Mouse (Mus musculus) CH12.LX (cell line): ENCODE data around the gene Psmb9. TPM values are rescaled to one million over a fixed set of nuclear protein-coding genes. Genes with fewer than 3 reads are reported as not detected.

Source experiments
- DNase-seq: peaks from one replicate; pipeline ENCODE4 v3.0.0-alpha.2; 2013; ENCODE audit errors: extremely low read depth
- H3K27ac ChIP-seq: 2 replicates; pipeline ENCODE4 v1.5.1; 2012; ENCODE audit warnings: low read depth, mild to moderate bottlenecking, control low read depth, moderate library complexity; ENCODE audit not compliant: insufficient read depth
- H3K27me3 ChIP-seq: replicated peaks from 2 replicates; pipeline ENCODE3; 2012; ENCODE audit warnings: inconsistent platforms
- H3K36me3 ChIP-seq, 2 experiments: replicated peaks in 1 of 2; 2 replicates each; pipeline versions ENCODE3 to v1.6.1; 2012; ENCODE audit warnings: inconsistent platforms in 1 of 2, low read length in 1 of 2, mild to moderate bottlenecking in 1 of 2, mixed read lengths in 1 of 2, moderate library complexity in 1 of 2; ENCODE audit not compliant: control insufficient read depth in 1 of 2, insufficient read depth in 1 of 2
- H3K4me1 ChIP-seq, 2 experiments: 2 replicates each; pipeline ENCODE4 v1.6.1; 2012; ENCODE audit warnings: inconsistent platforms in 1 of 2, moderate library complexity in 1 of 2; ENCODE audit not compliant: insufficient read depth in 2 of 2, control insufficient read depth in 1 of 2
- H3K4me2 ChIP-seq: 2 replicates; pipeline ENCODE4 v1.6.1; 2012; ENCODE audit warnings: low read depth, mild to moderate bottlenecking, control low read depth; ENCODE audit not compliant: poor library complexity, insufficient read depth, severe bottlenecking
- H3K4me3 ChIP-seq, 3 experiments: fragments of 150-350 bp in 1 of 3; sonication (generic) in 1 of 3; replicated peaks in 1 of 3; 2 replicates each; pipeline versions ENCODE3 to v1.5.1; 2011 to 2012; ENCODE audit warnings: low read depth in 2 of 3, low read length in 2 of 3, mild to moderate bottlenecking in 2 of 3, moderate library complexity in 2 of 3, control low read depth in 1 of 3, improper control_type of control experiment in 1 of 3, inconsistent platforms in 1 of 3, mixed read lengths in 1 of 3; ENCODE audit not compliant: poor library complexity in 1 of 3
- H3K79me2 ChIP-seq: replicated peaks from 2 replicates; pipeline ENCODE4 v1.6.1; 2012; ENCODE audit warnings: mild to moderate bottlenecking, moderate library complexity; ENCODE audit not compliant: control insufficient read depth, poor library complexity, insufficient read depth, severe bottlenecking; ENCODE audit errors: extremely low read depth
- H3K9ac ChIP-seq: 2 replicates; pipeline ENCODE4 v1.6.1; 2012; ENCODE audit warnings: low read depth, mild to moderate bottlenecking, control low read depth, moderate library complexity; ENCODE audit not compliant: insufficient read depth
- H3K9me3 ChIP-seq: replicated peaks from 2 replicates; pipeline ENCODE3; 2012; ENCODE audit warnings: low read length, inconsistent platforms, mixed read lengths
- CHD1 ChIP-seq: IDR thresholded peaks from 2 replicates; pipeline ENCODE4 v1.6.1; 2012; ENCODE audit warnings: low read depth, low read length, improper control_type of control experiment, inconsistent platforms
- CHD2 ChIP-seq: IDR thresholded peaks from 2 replicates; pipeline ENCODE4 v1.6.1; 2011; ENCODE audit warnings: low read length, improper control_type of control experiment
- CTCF ChIP-seq, 2 experiments: IDR thresholded peaks in 1 of 2; conservative IDR thresholded peaks in 1 of 2; 2 replicates each; pipeline ENCODE4 v1.5.1; 2011 to 2012; ENCODE audit warnings: low read depth in 2 of 2, low read length in 2 of 2, improper control_type of control experiment in 1 of 2, inconsistent platforms in 1 of 2, mild to moderate bottlenecking in 1 of 2, moderate library complexity in 1 of 2
- E2F4 ChIP-seq: IDR thresholded peaks from 2 replicates; pipeline ENCODE4 v1.6.1; 2011; ENCODE audit warnings: low read depth, low read length, improper control_type of control experiment; ENCODE audit not compliant: insufficient replicate concordance
- ELF1 ChIP-seq: IDR thresholded peaks from 2 replicates; pipeline ENCODE4 v1.6.1; 2014; ENCODE audit warnings: low read depth, mild to moderate bottlenecking, inconsistent platforms, low read length, improper control_type of control experiment
- ETS1 ChIP-seq: conservative IDR thresholded peaks from 2 replicates; pipeline ENCODE4 v1.6.1; 2012; ENCODE audit warnings: low read depth, mild to moderate bottlenecking, inconsistent platforms, low read length, improper control_type of control experiment, moderate library complexity
- JUN ChIP-seq: IDR thresholded peaks from 2 replicates; pipeline ENCODE4 v1.6.1; 2011; ENCODE audit warnings: low read depth, mild to moderate bottlenecking, low read length, improper control_type of control experiment, moderate library complexity; ENCODE audit not compliant: insufficient read depth
- JUND ChIP-seq: conservative IDR thresholded peaks from 2 replicates; pipeline ENCODE4 v1.6.1; 2011; ENCODE audit warnings: low read depth, low read length, improper control_type of control experiment
- MAX ChIP-seq: IDR thresholded peaks from 2 replicates; pipeline ENCODE4 v1.6.1; 2011; ENCODE audit warnings: low read length, improper control_type of control experiment
- MAZ ChIP-seq: IDR thresholded peaks from 2 replicates; pipeline ENCODE4 v1.6.1; 2012; ENCODE audit warnings: low read depth, mild to moderate bottlenecking, inconsistent platforms, low read length, improper control_type of control experiment, moderate library complexity
- MEF2A ChIP-seq: IDR thresholded peaks from 2 replicates; pipeline ENCODE4 v1.6.1; 2014; ENCODE audit warnings: low read depth, mild to moderate bottlenecking, inconsistent platforms, low read length, improper control_type of control experiment, borderline replicate concordance
- MXI1 ChIP-seq: IDR thresholded peaks from 2 replicates; pipeline ENCODE4 v1.6.1; 2011; ENCODE audit warnings: mild to moderate bottlenecking, low read depth, low read length, improper control_type of control experiment
- NELFE ChIP-seq: IDR thresholded peaks from 2 replicates; pipeline ENCODE4 v1.6.1; 2011; ENCODE audit warnings: low read depth, low read length, improper control_type of control experiment
- PAX5 ChIP-seq: IDR thresholded peaks from 2 replicates; pipeline ENCODE4 v1.6.1; 2012; ENCODE audit warnings: low read length, inconsistent platforms, mixed read lengths
- POLR2A ChIP-seq: IDR thresholded peaks from 2 replicates; pipeline ENCODE4 v1.6.1; 2011; ENCODE audit warnings: low read depth, mild to moderate bottlenecking, improper control_type of control experiment, low read length
- POLR2AphosphoS2 ChIP-seq: IDR thresholded peaks from 2 replicates; pipeline ENCODE4 v1.6.1; 2011; ENCODE audit warnings: low read depth, low read length, improper control_type of control experiment
- RAD21 ChIP-seq: IDR thresholded peaks from 2 replicates; pipeline ENCODE4 v1.6.1; 2011; ENCODE audit warnings: low read depth, mild to moderate bottlenecking, low read length, improper control_type of control experiment, moderate library complexity
- RCOR1 ChIP-seq: conservative IDR thresholded peaks from 2 replicates; pipeline ENCODE4 v1.6.1; 2012; ENCODE audit warnings: low read depth, mild to moderate bottlenecking, inconsistent platforms, low read length, improper control_type of control experiment
- SIN3A ChIP-seq: IDR thresholded peaks from 2 replicates; pipeline ENCODE4 v1.6.1; 2012; ENCODE audit warnings: low read length, improper control_type of control experiment, inconsistent platforms
- TCF12 ChIP-seq: IDR thresholded peaks from 2 replicates; pipeline ENCODE4 v1.6.1; 2014; ENCODE audit warnings: low read depth, mild to moderate bottlenecking, inconsistent platforms, low read length, improper control_type of control experiment
- UBTF ChIP-seq: IDR thresholded peaks from 2 replicates; pipeline ENCODE4 v1.6.1; 2012; ENCODE audit warnings: low read depth, mild to moderate bottlenecking, inconsistent platforms, low read length, improper control_type of control experiment, moderate library complexity
- USF1 ChIP-seq: IDR thresholded peaks from 2 replicates; pipeline ENCODE4 v1.6.1; 2014; ENCODE audit warnings: low read depth, mild to moderate bottlenecking, inconsistent platforms, low read length, improper control_type of control experiment
- ZC3H11A ChIP-seq: IDR thresholded peaks from 2 replicates; pipeline ENCODE4 v1.6.1; 2012; ENCODE audit warnings: low read depth, mild to moderate bottlenecking, inconsistent platforms, low read length, improper control_type of control experiment
- ZKSCAN1 ChIP-seq: IDR thresholded peaks from 2 replicates; pipeline ENCODE4 v1.6.1; 2012; ENCODE audit warnings: low read depth, inconsistent platforms, low read length, improper control_type of control experiment, borderline replicate concordance
- ZMIZ1 ChIP-seq: IDR thresholded peaks from 2 replicates; pipeline ENCODE4 v1.6.1; 2012; ENCODE audit warnings: low read depth, mild to moderate bottlenecking, inconsistent platforms, low read length, improper control_type of control experiment
- ZNF384 ChIP-seq: IDR thresholded peaks from 2 replicates; pipeline ENCODE4 v1.6.1; 2012; ENCODE audit warnings: low read depth, low read length, improper control_type of control experiment, inconsistent platforms
- dilution Hi-C: fragments of 300-500 bp; cut with MboI; formaldehyde crosslinking; loops from 2 replicates; pipeline ENCODE4 v1.14.3; 2020; ENCODE audit warnings: low sequenced_read_pairs; ENCODE audit not compliant: extremely low pct_unique_long_range_greater_than_20kb, extremely low pct_ligation_motif_present
- in situ Hi-C: fragments of 300-500 bp; cut with MboI; formaldehyde crosslinking; loops from 3 replicates; pipeline ENCODE4 v1.14.3; 2019; ENCODE audit warnings: low sequenced_read_pairs, low pct_ligation_motif_present, low pct_unique_long_range_greater_than_20kb, mixed read lengths
- polyA plus RNA-seq: library from polyadenylated mRNA; unstranded; fragments of >175 nt; gene quantifications from 2 replicates; pipeline ENCODE4 v1.2.1, GENCODE M21; 2012; ENCODE audit warnings: low read depth; ENCODE audit not compliant: insufficient read length
- total RNA-seq, 2 experiments: library from RNA; depleted of rRNA; stranded (reverse); fragments of 300-350 nt in 1 of 2; fragments of >200 nt in 1 of 2; gene quantifications; 2 replicates each; pipeline ENCODE4 v1.2.3; 2012 to 2014

Gene Psmb9
- total and polyA plus RNA-seq, 3 experiments: 159 to 435 (median 192) TPM

GRCm38 (mm10) chr17:34192852-34193251 lies 5.3 kb upstream of the Psmb9 start:
- no peak for DNase-seq
- no peak overlapping the region for H3K4me3 ChIP-seq

GRCm38 (mm10) chr17:34188986-34189385 lies 1.4 kb upstream of the Psmb9 start:
- no peaks in the 10 kb centered on the region for H3K9me3 ChIP-seq
- dilution Hi-C loops: no loop called here
- peak overlapping the region; percentile 52 to 98 (median 81) for H3K4me3 ChIP-seq
- H3K9ac ChIP-seq: peak overlapping the region; percentile 94
- peaks cover 45 to 61% of the 10 kb centered on the region in 2 experiments for H3K36me3 ChIP-seq
- H3K79me2 ChIP-seq: peaks cover 88% of the 10 kb centered on the region
- in situ Hi-C loops: no loop called here
- peaks cover 27 to 59% of the 10 kb centered on the region in 2 experiments for H3K4me1 ChIP-seq
- no peaks in the 10 kb centered on the region for H3K27me3 ChIP-seq
- no peak for DNase-seq
- peak overlapping the region; percentile 92 for H3K4me2 ChIP-seq
- TF ChIP-seq POLR2A (peak; percentile 9; the same call in 1 of the 2 replicates), ZC3H11A (no peak), ZMIZ1 (no peak), NELFE (no peak)
- TF ChIP-seq, all 38 proteins: peak for 1
- H3K27ac ChIP-seq: peak overlapping the region; percentile 30

More at GRCm38 (mm10) chr17:34192852-34193251, 5.3 kb upstream of the Psmb9 start:
- in situ Hi-C loops (no loop called here), dilution Hi-C loops (no loop called here)
- H3K4me1 ChIP-seq: peaks cover 32 to 72% of the 10 kb centered on the region in 2 experiments
- H3K27ac ChIP-seq: no peak overlapping the region
- peaks cover 70% of the 10 kb centered on the region for H3K79me2 ChIP-seq
- no peaks in the 10 kb centered on the region for H3K9me3 ChIP-seq
- peaks cover 60 to 76% of the 10 kb centered on the region in 2 experiments for H3K36me3 ChIP-seq
- TF ChIP-seq CTCF (conservative IDR thresholded peaks at IDR 0.05 in 1 of 2, IDR thresholded peaks at IDR 0.05 in 1 of 2; ENCODE audit: low read depth in 2 of 2, low read length in 2 of 2) (no peak), POLR2AphosphoS2 (peak; percentile 65; the same call in 1 of the 2 replicates)
- no peaks in the 10 kb centered on the region for H3K27me3 ChIP-seq
- no peak overlapping the region; the same call in 1 of the 2 replicates for H3K4me2 ChIP-seq
- H3K9ac ChIP-seq: no peak overlapping the region

GRCm38 (mm10) chr17:34188010-34188409 lies 446 bp upstream of the Psmb9 start:
- H3K4me1 ChIP-seq: peaks cover 29 to 60% of the 10 kb centered on the region in 2 experiments
- dilution Hi-C loops (no loop called here), in situ Hi-C loops (no loop called here)
- TF ChIP-seq SIN3A: peak; percentile 51; the same call in 1 of the 2 replicates
- no peak for TF ChIP-seq MAZ
- no peak for TF ChIP-seq JUN
- no peak for TF ChIP-seq RAD21
- no peak for TF ChIP-seq USF1
- TF ChIP-seq ZC3H11A: no peak
- TF ChIP-seq ZMIZ1: no peak
- peak; percentile 63; the same call in 1 of the 2 replicates for TF ChIP-seq UBTF
- no peak for TF ChIP-seq POLR2A
- no peak for TF ChIP-seq RCOR1
- TF ChIP-seq MXI1: no peak
- no peak for TF ChIP-seq PAX5
- no peak for TF ChIP-seq ZNF384
- no peak for TF ChIP-seq ELF1
- 0 out of 2 replicates have a peak, but pooled peaks have one; percentile 20 for TF ChIP-seq MEF2A
- no peak for TF ChIP-seq MAX
- no peak for TF ChIP-seq CHD2
- TF ChIP-seq E2F4: no peak
- no peak for TF ChIP-seq TCF12
- TF ChIP-seq ZKSCAN1: no peak
- peak; percentile 46; the same call in 1 of the 2 replicates for TF ChIP-seq CHD1
- no peak for TF ChIP-seq ETS1
- no peak for TF ChIP-seq JUND

More at GRCm38 (mm10) chr17:34188010-34188409, 446 bp upstream of the Psmb9 start:
- Histone ChIP-seq H3K36me3 (peaks cover 46 to 61% of the 10 kb centered on the region in 2 experiments), H3K27ac (peak overlapping the region; percentile 98), H3K9ac (peak overlapping the region; percentile 100), H3K27me3 (no peaks in the 10 kb centered on the region), H3K9me3 (no peaks in the 10 kb centered on the region), H3K79me2 (peaks cover 86% of the 10 kb centered on the region), H3K4me2 (no peak overlapping the region), H3K4me3 (peak overlapping the region; percentile 98 to 100 (median 99))
- DNase-seq: no peak
